Mouse (Mus musculus): Measurements from ENCODE around the gene Slc30a7. TPM values are rescaled to one million over a fixed set of nuclear protein-coding genes. Genes with fewer than 3 reads are reported as not detected.

Slc30a7 gene
- polyA plus RNA-seq, 1 experiment from 2014 or later, result 31.0 TPM

DNA sequence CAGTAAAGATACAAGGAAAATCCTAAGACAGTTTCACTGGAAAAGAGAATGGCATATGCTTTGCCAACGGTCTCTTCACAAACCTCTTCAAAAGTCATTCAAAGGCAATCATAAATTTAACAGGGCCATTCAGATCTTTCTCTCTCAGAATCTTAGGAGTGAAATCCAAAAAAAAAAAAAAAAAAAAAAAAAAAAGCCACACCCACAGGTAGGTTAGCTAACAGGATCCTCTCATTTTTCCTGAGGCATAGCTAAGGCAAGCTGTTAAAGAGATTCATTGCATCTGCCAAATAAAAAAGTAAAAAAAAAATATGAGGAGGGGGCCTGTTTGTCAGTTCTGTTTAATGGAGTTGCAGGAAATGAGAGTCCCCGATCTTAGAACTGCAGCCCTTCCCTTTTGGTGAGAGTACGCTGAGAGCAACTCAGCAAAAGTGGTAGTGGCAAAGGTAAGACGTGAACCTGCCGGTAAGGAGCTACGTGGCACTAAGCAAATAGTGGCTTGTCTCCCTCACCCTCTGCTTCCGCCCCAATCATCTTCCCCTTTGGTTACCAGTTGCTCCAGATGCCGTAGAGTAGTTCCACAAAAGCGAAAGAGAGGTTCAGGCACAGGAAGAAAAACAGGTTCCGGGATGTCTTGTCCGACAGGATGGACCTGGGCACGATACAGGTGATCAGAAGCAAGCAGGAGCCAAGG, 775 bp downstream of the Slc30a7 start:
- no peak overlapping the region for H3K27ac ChIP-seq (ENCODE audit: low read depth, low read length)
- H3K36me3 ChIP-seq (ENCODE audit: control insufficient read depth, insufficient read depth, low read length), result no peaks in the 10 kb centered on the region
- no peaks in the 10 kb centered on the region for H3K9me3 ChIP-seq (ENCODE audit: control insufficient read depth, low read length)
- peaks cover 5% of the 10 kb centered on the region; the same call in 1 of the 2 replicates for H3K4me1 ChIP-seq (replicated peaks; ENCODE audit: control insufficient read depth, insufficient read depth, low read length)
- ATAC-seq (replicated peaks; ENCODE audit: low FRiP score) (no peak), DNase-seq (ENCODE audit: low spot score) (no peak)
- peak overlapping the region; percentile 76 for H3K4me3 ChIP-seq (ENCODE audit: low read depth, low read length)
- no peaks in the 10 kb centered on the region for H3K27me3 ChIP-seq (ENCODE audit: control insufficient read depth, insufficient read depth, low read length)
- 10% methylated on average over 12 of the region's 12 CpGs for WGBS
- peak overlapping the region; percentile 87 for H3K9ac ChIP-seq (ENCODE audit: low read length)
- peak overlapping the region; percentile 98 for H3K4me2 ChIP-seq (ENCODE audit: low read depth, low read length, severe bottlenecking)

GRCm38 (mm10) chr3:115996929-115997328, 10.3 kb downstream of the Slc30a7 start:
- WGBS, result 87% methylated on average over 5 of the region's 5 CpGs

DNA sequence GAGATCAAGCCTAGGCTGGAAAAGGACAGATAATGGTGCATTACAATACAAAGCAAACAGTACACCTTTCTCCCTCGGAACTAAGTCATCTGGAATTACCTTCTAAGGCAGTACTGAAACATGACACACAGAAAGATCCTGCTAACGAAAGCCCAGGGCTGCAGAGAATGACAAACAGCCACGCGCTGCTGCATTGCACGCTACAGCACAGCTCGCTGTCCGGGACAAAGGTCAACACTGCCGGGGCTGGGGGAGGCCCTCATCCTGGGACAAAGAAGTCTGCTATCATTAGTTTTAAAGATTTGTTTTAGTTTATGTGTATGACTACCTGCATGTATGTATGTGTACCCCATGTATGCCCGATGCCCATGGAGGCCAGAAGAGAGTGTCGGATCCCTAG, 14.2 kb downstream of the Slc30a7 start:
- Histone ChIP-seq H3K36me3 (ENCODE audit: control insufficient read depth, insufficient read depth, low read length) (peaks cover 2% of the 10 kb centered on the region; the same call in 1 of the 2 replicates), H3K27me3 (ENCODE audit: control insufficient read depth, insufficient read depth, low read length) (no peaks in the 10 kb centered on the region), H3K4me3 (ENCODE audit: low read depth, low read length) (no peak overlapping the region), H3K4me2 (ENCODE audit: low read depth, low read length, severe bottlenecking) (no peak overlapping the region), H3K9me3 (ENCODE audit: control insufficient read depth, low read length) (no peaks in the 10 kb centered on the region), H3K27ac (ENCODE audit: low read depth, low read length) (no peak overlapping the region), H3K4me1 (replicated peaks; ENCODE audit: control insufficient read depth, insufficient read depth, low read length) (no peaks in the 10 kb centered on the region), H3K9ac (ENCODE audit: low read length) (no peak overlapping the region)
- ATAC-seq (replicated peaks; ENCODE audit: low FRiP score) (no peak), DNase-seq (ENCODE audit: low spot score) (no peak)
- WGBS, result 84% methylated on average over 10 of the region's 10 CpGs

More at GRCm38 (mm10) chr3:115996929-115997328, 10.3 kb downstream of the Slc30a7 start:
- no peak overlapping the region for H3K4me3 ChIP-seq (ENCODE audit: low read depth, low read length)
- DNase-seq (ENCODE audit: low spot score) (no peak), ATAC-seq (replicated peaks; ENCODE audit: low FRiP score) (no peak)
- no peak overlapping the region for H3K4me2 ChIP-seq (ENCODE audit: low read depth, low read length, severe bottlenecking)
- H3K27ac ChIP-seq (ENCODE audit: low read depth, low read length), result no peak overlapping the region
- H3K9me3 ChIP-seq (ENCODE audit: control insufficient read depth, low read length), result no peaks in the 10 kb centered on the region
- H3K4me1 ChIP-seq (replicated peaks; ENCODE audit: control insufficient read depth, insufficient read depth, low read length), result no peaks in the 10 kb centered on the region
- no peaks in the 10 kb centered on the region for H3K27me3 ChIP-seq (ENCODE audit: control insufficient read depth, insufficient read depth, low read length)
- H3K9ac ChIP-seq (ENCODE audit: low read length), result no peak overlapping the region
- peaks cover 4% of the 10 kb centered on the region for H3K36me3 ChIP-seq (ENCODE audit: control insufficient read depth, insufficient read depth, low read length)

- Histone ChIP-seq H3K4me2 (ENCODE audit: low read depth, low read length, severe bottlenecking) (no peak overlapping the region), H3K27ac (ENCODE audit: low read depth, low read length) (no peak overlapping the region), H3K4me3 (ENCODE audit: low read depth, low read length) (no peak overlapping the region), H3K9ac (ENCODE audit: low read length) (no peak overlapping the region), H3K36me3 (ENCODE audit: control insufficient read depth, insufficient read depth, low read length) (no peaks in the 10 kb centered on the region; the same call in 1 of the 2 replicates), H3K9me3 (ENCODE audit: control insufficient read depth, low read length) (no peaks in the 10 kb centered on the region), H3K4me1 (replicated peaks; ENCODE audit: control insufficient read depth, insufficient read depth, low read length) (no peaks in the 10 kb centered on the region), H3K27me3 (ENCODE audit: control insufficient read depth, insufficient read depth, low read length) (no peaks in the 10 kb centered on the region)
- 85% methylated on average over 4 of the region's 4 CpGs for WGBS
- DNase-seq (ENCODE audit: low spot score) (no peak), ATAC-seq (replicated peaks; ENCODE audit: low FRiP score) (no peak)
Measured at GRCm38 (mm10) chr3:115992588-115992987, 14.6 kb downstream of the Slc30a7 start.

GRCm38 (mm10) chr3:115992103-115992502, 15.1 kb downstream of the Slc30a7 start:
- Histone ChIP-seq H3K4me1 (replicated peaks; ENCODE audit: control insufficient read depth, insufficient read depth, low read length) (no peaks in the 10 kb centered on the region), H3K9ac (ENCODE audit: low read length) (no peak overlapping the region), H3K27ac (ENCODE audit: low read depth, low read length) (no peak overlapping the region), H3K27me3 (ENCODE audit: control insufficient read depth, insufficient read depth, low read length) (no peaks in the 10 kb centered on the region), H3K9me3 (ENCODE audit: control insufficient read depth, low read length) (no peaks in the 10 kb centered on the region), H3K4me3 (ENCODE audit: low read depth, low read length) (no peak overlapping the region), H3K36me3 (ENCODE audit: control insufficient read depth, insufficient read depth, low read length) (no peaks in the 10 kb centered on the region; the same call in 1 of the 2 replicates), H3K4me2 (ENCODE audit: low read depth, low read length, severe bottlenecking) (no peak overlapping the region)
- ATAC-seq (replicated peaks; ENCODE audit: low FRiP score) (no peak), DNase-seq (ENCODE audit: low spot score) (no peak)
- WGBS, result 94% methylated on average over 4 of the region's 4 CpGs

DNA sequence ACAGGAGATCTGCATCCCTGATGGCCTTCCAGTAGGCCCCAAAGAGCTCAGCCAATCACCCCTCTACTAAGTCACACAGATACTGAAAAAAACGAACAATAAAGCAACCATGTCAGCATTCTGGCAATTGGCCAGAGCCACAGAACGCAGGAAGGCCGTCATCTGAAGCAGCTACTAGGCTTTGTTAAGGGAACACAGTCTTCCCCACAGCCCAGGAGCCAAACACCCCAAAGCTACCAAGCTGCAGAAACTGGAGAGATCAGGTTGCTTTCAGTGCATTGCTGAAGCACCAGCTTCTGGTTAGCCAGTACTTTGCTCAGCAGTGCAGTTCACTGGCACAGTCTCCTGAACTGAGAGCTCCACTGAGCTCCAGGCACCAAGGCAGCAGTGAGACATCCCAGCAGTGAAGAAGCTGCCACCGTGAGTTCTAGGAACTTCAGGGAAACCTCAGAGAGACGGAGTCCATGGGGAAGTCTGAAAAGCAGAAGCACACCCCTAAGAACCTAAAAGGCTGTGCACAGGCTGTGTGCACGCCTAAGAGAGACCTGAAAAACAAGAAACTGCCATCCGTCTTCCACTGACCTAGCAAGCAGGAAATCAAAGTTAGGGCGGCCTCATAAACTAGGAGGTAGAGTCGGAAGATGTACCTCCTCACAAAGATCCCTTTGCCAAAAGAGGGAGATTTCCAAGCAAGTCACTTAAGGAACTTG, 21.9 kb downstream of the Slc30a7 start:
- Histone ChIP-seq H3K4me3 (ENCODE audit: low read depth, low read length) (no peak overlapping the region), H3K27ac (ENCODE audit: low read depth, low read length) (no peak overlapping the region), H3K9me3 (ENCODE audit: control insufficient read depth, low read length) (no peaks in the 10 kb centered on the region), H3K9ac (ENCODE audit: low read length) (no peak overlapping the region), H3K36me3 (ENCODE audit: control insufficient read depth, insufficient read depth, low read length) (peaks cover 3% of the 10 kb centered on the region; the same call in 1 of the 2 replicates), H3K27me3 (ENCODE audit: control insufficient read depth, insufficient read depth, low read length) (no peaks in the 10 kb centered on the region), H3K4me1 (replicated peaks; ENCODE audit: control insufficient read depth, insufficient read depth, low read length) (no peaks in the 10 kb centered on the region), H3K4me2 (ENCODE audit: low read depth, low read length, severe bottlenecking) (no peak overlapping the region)
- no peak for DNase-seq (ENCODE audit: low spot score)
- 89% methylated on average over 9 of the region's 9 CpGs for WGBS
- ATAC-seq (replicated peaks; ENCODE audit: low FRiP score), result no peak

- H3K4me1 ChIP-seq (replicated peaks; ENCODE audit: control insufficient read depth, insufficient read depth, low read length), result no peaks in the 10 kb centered on the region
- H3K27me3 ChIP-seq (ENCODE audit: control insufficient read depth, insufficient read depth, low read length), result no peaks in the 10 kb centered on the region
- no peaks in the 10 kb centered on the region for H3K9me3 ChIP-seq (ENCODE audit: control insufficient read depth, low read length)
- no peak for ATAC-seq (replicated peaks; ENCODE audit: low FRiP score)
- H3K4me2 ChIP-seq (ENCODE audit: low read depth, low read length, severe bottlenecking), result no peak overlapping the region
- WGBS, result 95% methylated on average over 9 of the region's 9 CpGs
- no peak for DNase-seq (ENCODE audit: low spot score)
- peaks cover 3% of the 10 kb centered on the region; the same call in 1 of the 2 replicates for H3K36me3 ChIP-seq (ENCODE audit: control insufficient read depth, insufficient read depth, low read length)
- H3K4me3 ChIP-seq (ENCODE audit: low read depth, low read length), result no peak overlapping the region
- no peak overlapping the region for H3K27ac ChIP-seq (ENCODE audit: low read depth, low read length)
- no peak overlapping the region for H3K9ac ChIP-seq (ENCODE audit: low read length)
Measured at GRCm38 (mm10) chr3:115984653-115985052, 22.6 kb downstream of the Slc30a7 start.

DNA sequence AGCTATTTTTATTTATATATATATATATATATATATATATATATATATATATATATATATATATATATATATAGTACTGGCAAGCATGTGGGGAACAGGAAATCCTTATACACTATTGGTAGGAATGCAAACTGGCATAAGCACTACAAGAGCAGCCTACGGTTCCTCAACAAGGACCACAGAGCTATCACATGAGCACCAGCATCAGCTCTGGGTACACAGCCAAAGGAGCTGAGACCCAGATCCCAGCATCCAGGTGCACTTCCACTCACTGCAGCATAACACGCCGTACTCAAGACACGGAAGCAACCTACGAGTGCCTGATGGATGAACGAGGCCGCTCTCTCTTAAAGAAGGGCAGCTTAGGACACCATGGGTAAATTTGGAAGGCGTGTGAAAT, 24.0 kb downstream of the Slc30a7 start:
- 96% methylated on average over 8 of the region's 8 CpGs for WGBS
- H3K4me3 ChIP-seq (ENCODE audit: low read depth, low read length), result no peak overlapping the region
- no peak for DNase-seq (ENCODE audit: low spot score)
- H3K36me3 ChIP-seq (ENCODE audit: control insufficient read depth, insufficient read depth, low read length), result peaks cover 3% of the 10 kb centered on the region; the same call in 1 of the 2 replicates
- ATAC-seq (replicated peaks; ENCODE audit: low FRiP score), result no peak
- H3K27ac ChIP-seq (ENCODE audit: low read depth, low read length), result no peak overlapping the region
- H3K4me1 ChIP-seq (replicated peaks; ENCODE audit: control insufficient read depth, insufficient read depth, low read length), result no peaks in the 10 kb centered on the region
- no peak overlapping the region for H3K4me2 ChIP-seq (ENCODE audit: low read depth, low read length, severe bottlenecking)
- H3K9me3 ChIP-seq (ENCODE audit: control insufficient read depth, low read length), result no peaks in the 10 kb centered on the region
- H3K27me3 ChIP-seq (ENCODE audit: control insufficient read depth, insufficient read depth, low read length), result no peaks in the 10 kb centered on the region
- H3K9ac ChIP-seq (ENCODE audit: low read length), result no peak overlapping the region
